Mouse (Mus musculus): Measurements from ENCODE around the gene Ptms. TPM values are rescaled to one million over a fixed set of nuclear protein-coding genes. Genes with fewer than 3 reads are reported as not detected.

Gene Ptms
- polyA plus RNA-seq, 1 experiment = 330 TPM

DNA sequence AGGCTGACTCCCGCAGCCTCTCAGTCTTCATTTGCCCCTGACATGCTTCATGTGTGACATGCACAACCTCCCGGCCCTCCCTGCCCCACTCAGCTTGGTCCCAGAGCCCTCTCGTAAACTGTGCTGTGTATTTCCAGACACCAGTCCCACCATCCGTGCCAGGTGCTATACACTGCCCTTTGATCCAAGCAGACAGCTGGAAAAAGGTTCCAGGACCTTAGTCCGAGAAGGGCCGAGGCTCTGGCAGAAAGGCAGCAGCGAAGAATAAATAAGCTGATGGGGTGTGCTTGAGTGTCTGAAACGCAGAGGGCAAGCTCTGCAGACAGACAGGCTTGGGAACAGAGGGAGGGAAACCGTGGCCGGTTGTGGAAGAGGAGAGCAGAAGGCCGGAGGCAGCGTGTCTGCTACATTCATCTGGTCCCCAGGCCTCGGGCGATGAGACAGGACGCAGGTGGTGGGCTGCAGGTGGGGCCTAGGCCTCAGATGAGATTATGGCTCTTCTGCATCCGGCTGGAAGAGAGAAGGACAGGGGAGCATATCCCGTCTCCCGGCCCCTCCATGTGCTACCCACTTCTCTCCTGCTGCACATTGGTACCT is 54.0 kb downstream of the Ptms start:
- H3K27me3 ChIP-seq (replicated peaks) = peaks cover 90% of the 10 kb centered on the region
- TF ChIP-seq GATA1 (IDR thresholded peaks at IDR 0.05; ENCODE audit: borderline replicate concordance, low read length) (no peak), FLI1 (IDR thresholded peaks at IDR 0.05; ENCODE audit: low read length) (no peak)
- H3K9me3 ChIP-seq = peaks cover 2% of the 10 kb centered on the region
- no peak overlapping the region for H3K4me3 ChIP-seq (replicated peaks)
- H3K4me1 ChIP-seq = peaks cover 31% of the 10 kb centered on the region
- no peaks in the 10 kb centered on the region for H3K36me3 ChIP-seq (replicated peaks; ENCODE audit: low read length)

Other genes starting within 250 kb of the Ptms start
- gene Emg1, start 207.9 kb downstream of the Ptms start, polyA plus RNA-seq (2012; ENCODE audit: insufficient read depth, low replicate concordance) = 46.3 and 153 TPM in 2 replicates
- gene Phb2, start 207.8 kb downstream of the Ptms start, polyA plus RNA-seq (2012; ENCODE audit: insufficient read depth, low replicate concordance) = 72.8 and 150 TPM in 2 replicates
- gene Ptpn6, start 181.4 kb downstream of the Ptms start, polyA plus RNA-seq (2012; ENCODE audit: insufficient read depth, low replicate concordance) = 19.9 and 20.1 TPM in 2 replicates
- gene Grcc10, start 178.7 kb downstream of the Ptms start, polyA plus RNA-seq (2012; ENCODE audit: insufficient read depth, low replicate concordance) = 11.7 and 65.2 TPM in 2 replicates
- gene Gm45234, start 164.1 kb downstream of the Ptms start, polyA plus RNA-seq (2012; ENCODE audit: insufficient read depth, low replicate concordance) = 43.0 TPM in 1 of 2 replicates, not detected in the other
- 38.5 and 97.6 TPM in 2 replicates for gene Atn1, start 163.6 kb downstream of the Ptms start, polyA plus RNA-seq (2012; ENCODE audit: insufficient read depth, low replicate concordance)
- 5.8 and 6.2 TPM in 2 replicates for gene Eno2, start 150.4 kb downstream of the Ptms start, polyA plus RNA-seq (2012; ENCODE audit: insufficient read depth, low replicate concordance)
- gene Lrrc23, start 140.4 kb downstream of the Ptms start, polyA plus RNA-seq (2012; ENCODE audit: insufficient read depth, low replicate concordance) = not detected in 2 replicates
- 42.5 and 52.2 TPM in 2 replicates for gene Spsb2, start 111.4 kb downstream of the Ptms start, polyA plus RNA-seq (2012; ENCODE audit: insufficient read depth, low replicate concordance)
- gene Tpi1, start 105.8 kb downstream of the Ptms start, polyA plus RNA-seq (2012; ENCODE audit: insufficient read depth, low replicate concordance) = 74.5 and 552 TPM in 2 replicates
- 35.1 and 61.7 TPM in 2 replicates for gene Usp5, start 90.6 kb downstream of the Ptms start, polyA plus RNA-seq (2012; ENCODE audit: insufficient read depth, low replicate concordance)
- 27.2 and 32.4 TPM in 2 replicates for gene Cdca3, start 90.6 kb downstream of the Ptms start, polyA plus RNA-seq (2012; ENCODE audit: insufficient read depth, low replicate concordance)
- gene Gnb3, start 79.8 kb downstream of the Ptms start, polyA plus RNA-seq (2012; ENCODE audit: insufficient read depth, low replicate concordance) = not detected in 2 replicates
- gene P3h3, start 62.4 kb downstream of the Ptms start, polyA plus RNA-seq (2012; ENCODE audit: insufficient read depth, low replicate concordance) = 5.5 TPM in 1 of 2 replicates, not detected in the other
- 0.82 and 7.7 TPM in 2 replicates for gene Gpr162, start 56.1 kb downstream of the Ptms start, polyA plus RNA-seq (2012; ENCODE audit: insufficient read depth, low replicate concordance)
- gene Cd4, start 31.9 kb downstream of the Ptms start, polyA plus RNA-seq (2012; ENCODE audit: insufficient read depth, low replicate concordance) = 0.35 TPM in 1 of 2 replicates, not detected in the other
- gene Lag3, start 8.4 kb downstream of the Ptms start, polyA plus RNA-seq (2012; ENCODE audit: insufficient read depth, low replicate concordance) = 0.62 TPM in 1 of 2 replicates, not detected in the other
- 183 and 362 TPM in 2 replicates for gene Mlf2, start 11.3 kb upstream of the Ptms start, polyA plus RNA-seq (2012; ENCODE audit: insufficient read depth, low replicate concordance)
- 46.8 and 55.7 TPM in 2 replicates for gene Cops7a, start 45.4 kb upstream of the Ptms start, polyA plus RNA-seq (2012; ENCODE audit: insufficient read depth, low replicate concordance)
- gene Pianp, start 76.6 kb upstream of the Ptms start, polyA plus RNA-seq (2012; ENCODE audit: insufficient read depth, low replicate concordance) = 2.5 and 7.7 TPM in 2 replicates
- gene Zfp384, start 89.0 kb upstream of the Ptms start, polyA plus RNA-seq (2012; ENCODE audit: insufficient read depth, low replicate concordance) = 21.5 and 67.6 TPM in 2 replicates
- gene Ing4, start 119.7 kb upstream of the Ptms start, polyA plus RNA-seq (2012; ENCODE audit: insufficient read depth, low replicate concordance) = 16.8 and 17.7 TPM in 2 replicates
- gene Acrbp, start 129.6 kb upstream of the Ptms start, polyA plus RNA-seq (2012; ENCODE audit: insufficient read depth, low replicate concordance) = 8.7 and 11.3 TPM in 2 replicates
- gene Lpar5, start 147.8 kb upstream of the Ptms start, polyA plus RNA-seq (2012; ENCODE audit: insufficient read depth, low replicate concordance) = 0.62 TPM in 1 of 2 replicates, not detected in the other
- 41.8 and 90.6 TPM in 2 replicates for gene Chd4, start 175.9 kb upstream of the Ptms start, polyA plus RNA-seq (2012; ENCODE audit: insufficient read depth, low replicate concordance)
- gene Nop2, start 211.8 kb upstream of the Ptms start, polyA plus RNA-seq (2012; ENCODE audit: insufficient read depth, low replicate concordance) = 18.4 and 24.5 TPM in 2 replicates
- gene Iffo1, start 225.1 kb upstream of the Ptms start, polyA plus RNA-seq (2012; ENCODE audit: insufficient read depth, low replicate concordance) = 20.6 and 36.4 TPM in 2 replicates
- 5,967 and 19,384 TPM in 2 replicates for gene Gapdh, start 246.4 kb upstream of the Ptms start, polyA plus RNA-seq (2012; ENCODE audit: insufficient read depth, low replicate concordance)